Mouse (Mus musculus) gonadal fat pad, adult 2 months (tissue): ENCODE data around the gene Pcmt1. TPM values are rescaled to one million over a fixed set of nuclear protein-coding genes. Genes with fewer than 3 reads are reported as not detected.

Experiments used
- DNase-seq: peaks from one replicate; pipeline ENCODE4 v3.0.0-alpha.2; 2012; ENCODE audit warnings: low read depth
- polyA plus RNA-seq: library from polyadenylated mRNA; depleted of rRNA; stranded (reverse); fragments of >200 nt; gene quantifications from 2 replicates; pipeline ENCODE4 v1.2.3, GENCODE M21; 2012; rRNA removed

Pcmt1 gene
- polyA plus RNA-seq, 1 experiment: 31.3 TPM

- peak; percentile 33 for DNase-seq
These were observed 91.2 kb downstream of the Pcmt1 start, which contains the start of gene Lrp11 for GRCm38 (mm10) chr10:7589592-7590233. Lrp11 (plus strand) TSS chr10:7589800.

GRCm38 (mm10) chr10:7586771-7587170, 94.2 kb downstream of the Pcmt1 start:
- DNase-seq: no peak

GRCm38 (mm10) chr10:7582891-7583557, 97.9 kb downstream of the Pcmt1 start:
- DNase-seq: no peak

GRCm38 (mm10) chr10:7582157-7582890, 98.6 kb downstream of the Pcmt1 start:
- DNase-seq: no peak

- no peak for DNase-seq
These were observed 99.5 kb downstream of the Pcmt1 start for GRCm38 (mm10) chr10:7581401-7581800.

Other genes starting within 250 kb of the Pcmt1 start
- gene Ulbp1, start 207.5 kb downstream of the Pcmt1 start, polyA plus RNA-seq: 0.42 and 1.3 TPM in 2 replicates
- gene Lrp11, start 91.3 kb downstream of the Pcmt1 start, polyA plus RNA-seq: 3.8 and 4.0 TPM in 2 replicates
- 8.3 and 8.4 TPM in 2 replicates for gene Nup43, start 13.6 kb downstream of the Pcmt1 start, polyA plus RNA-seq
- gene Lats1, start 78 bp upstream of the Pcmt1 start, polyA plus RNA-seq: 17.7 and 19.1 TPM in 2 replicates
- 4.1 and 6.0 TPM in 2 replicates for gene Katna1, start 44.9 kb upstream of the Pcmt1 start, polyA plus RNA-seq
- 61.1 and 63.9 TPM in 2 replicates for gene Ginm1, start 111.7 kb upstream of the Pcmt1 start, polyA plus RNA-seq
- 7.9 and 9.5 TPM in 2 replicates for gene Ppil4, start 111.8 kb upstream of the Pcmt1 start, polyA plus RNA-seq
- gene Zc3h12d, start 151.3 kb upstream of the Pcmt1 start, polyA plus RNA-seq: 1.2 and 1.4 TPM in 2 replicates